Comparison of ENCODE assay signal across 24 mouse cellular contexts in genomic region chr2:164790451-164790850, GRCm38 (mm10). TPM values are rescaled to one million over a fixed set of nuclear protein-coding genes. Genes with fewer than 3 reads are reported as not detected.
DNase-seq lines count a peak whose midpoint lies in the region; ATAC-seq and TF ChIP-seq lines count a peak whose summit lies in the region.
"Had no signal": no experiment of that assay in that cellular context is flagged by ENCODE, and none has a peak within 500 bp of the region (broad histone marks: within the 10 kb centered on the region; RNA-seq: fewer than 3 reads in every experiment).

No protein-coding gene starts in this region.

- ATAC-seq in activated CD4-positive, CD25-positive, alpha-beta regulatory T cell, adult 4 months, result no peak
- ATAC-seq: forebrain, embryonic 14.5 days had no signal

- intact Hi-C loops in left cerebral cortex, adult 2 months (cut with DNase I), result no loop called here

- H3K4me1 ChIP-seq in brown adipose tissue, adult 24 weeks (ENCODE audit: control insufficient read depth, insufficient read depth, insufficient read length, low read length), result peaks cover 16% of the 10 kb centered on the region

- peak overlapping the region; percentile 8; the same call in 1 of the 2 replicates for H3K27ac ChIP-seq in brown adipose tissue, adult 24 weeks (replicated peaks; ENCODE audit: low read depth, low read length)
- H3K27ac ChIP-seq in left cerebral cortex, adult 2 months, result no peak overlapping the region
- H3K27ac ChIP-seq: embryonic facial prominence, embryonic 12.5 days; heart, embryonic 10.5 days; hindbrain, embryonic 10.5 days; limb, embryonic 12.5 days; lung, embryonic 15.5 days; midbrain, embryonic 10.5 days had no signal

- no peak overlapping the region for H3K4me3 ChIP-seq in brown adipose tissue, adult 24 weeks (ENCODE audit: insufficient read depth, low read depth, low read length)
- H3K4me3 ChIP-seq in left cerebral cortex, adult 2 months, result no peak overlapping the region
- H3K4me3 ChIP-seq: embryonic facial prominence, embryonic 12.5 days; erythroblast, embryonic 14.5 days; heart, embryonic 10.5 days; hindbrain, embryonic 10.5 days; limb, embryonic 12.5 days; lung, embryonic 15.5 days; midbrain, embryonic 10.5 days had no signal

- no peak for TF ChIP-seq CTCF in left cerebral cortex, adult 2 months (IDR thresholded peaks at IDR 0.05)

- peak; percentile 60 for DNase-seq in adrenal gland, adult 2 months
- no peak for DNase-seq in adrenal gland, adult 8-10 months
- DNase-seq in kidney, adult 9 months, result peak; percentile 48
- DNase-seq in kidney, adult 11 months, result no peak
- peak; percentile 49 for DNase-seq in lung, postnatal 14 days
- DNase-seq in left cerebral cortex, adult 2 months (ENCODE audit: extremely low spot score in 1 of 2, low spot score in 2 of 2), result no peak
- DNase-seq: adrenal gland, postnatal 25 days; cerebellum, adult 2 months; right cerebral cortex, postnatal 4 days; thymus, adult 2 months had no signal

RNA-seq across cellular contexts. Expression of gene Snx21, which starts 4.8 kb away (rescaled TPM):
- 10 to 100 TPM; 26.5 to 43.1 TPM for total RNA-seq in adrenal gland, adult 2 months (2021)
- 109 and 111 TPM in 2 replicates for polyA plus RNA-seq in adrenal gland, adult 2 months (2012; rRNA removed)
- total RNA-seq in adrenal gland, adult 8-10 months (2022), result 10 to 100 TPM; 34.5 to 58.3 (median 46.7) TPM
- polyA plus RNA-seq in brown adipose tissue, adult 24 weeks (2012; ENCODE audit: insufficient read depth, insufficient read length, missing spikeins), result 28.2 and 36.8 TPM in 2 replicates
- total RNA-seq in left cerebral cortex, adult 2 months (2021), result 10 to 100 TPM; 54.4 to 57.2 TPM
- 1 to 10 TPM; 5.0 to 5.1 TPM for polyA plus RNA-seq in activated CD4-positive, CD25-positive, alpha-beta regulatory T cell, adult 4 months (2017; shearing (Covaris generic))

RNA-seq across cellular contexts. Expression of gene Tnnc2, which starts 10.7 kb away (rescaled TPM):
- total RNA-seq in adrenal gland, adult 2 months (2021), result not detected
- polyA plus RNA-seq in adrenal gland, adult 2 months (2012; rRNA removed), result not detected in 2 replicates
- total RNA-seq in adrenal gland, adult 8-10 months (2022), result not detected
- 204 and 410 TPM in 2 replicates for polyA plus RNA-seq in brown adipose tissue, adult 24 weeks (2012; ENCODE audit: insufficient read depth, insufficient read length, missing spikeins)
- total RNA-seq in left cerebral cortex, adult 2 months (2021), result 1 to 10 TPM in 1 of 2 experiments, not detected in 1; 1.1 TPM
- not detected for polyA plus RNA-seq in activated CD4-positive, CD25-positive, alpha-beta regulatory T cell, adult 4 months (2017; shearing (Covaris generic))
- total RNA-seq: adrenal gland, postnatal 25 days; G1E; layer of hippocampus, postnatal 14 days; left cerebral cortex, postnatal 10 days; midbrain, postnatal 0 days had no signal
- polyA plus RNA-seq: erythroblast, embryonic 14.5 days; forebrain, embryonic 14.5 days; G1E; hindbrain, embryonic 10.5 days; midbrain, embryonic 10.5 days had no signal

RNA-seq across cellular contexts. Expression of gene Acot8, which starts 14.2 kb away (rescaled TPM):
- total RNA-seq in adrenal gland, adult 2 months (2021), result 10 to 100 TPM; 28.3 to 30.4 TPM
- polyA plus RNA-seq in adrenal gland, adult 2 months (2012; rRNA removed), result 59.2 and 64.4 TPM in 2 replicates
- 10 to 100 TPM; 32.9 to 46.5 (median 39.6) TPM for total RNA-seq in adrenal gland, adult 8-10 months (2022)
- polyA plus RNA-seq in brown adipose tissue, adult 24 weeks (2012; ENCODE audit: insufficient read depth, insufficient read length, missing spikeins), result 15.5 and 16.3 TPM in 2 replicates
- total RNA-seq in left cerebral cortex, adult 2 months (2021), result 10 to 100 TPM; 26.6 to 28.3 TPM
- polyA plus RNA-seq in activated CD4-positive, CD25-positive, alpha-beta regulatory T cell, adult 4 months (2017; shearing (Covaris generic)), result 10 to 100 TPM; 35.1 to 49.1 TPM

RNA-seq across cellular contexts. Expression of gene Zswim3, which starts 14.4 kb away (rescaled TPM):
- 1 to 10 TPM; 3.5 to 5.7 TPM for total RNA-seq in adrenal gland, adult 2 months (2021)
- 2.3 and 2.5 TPM in 2 replicates for polyA plus RNA-seq in adrenal gland, adult 2 months (2012; rRNA removed)
- total RNA-seq in adrenal gland, adult 8-10 months (2022), result 1 to 10 TPM; 4.0 to 6.7 (median 5.7) TPM
- polyA plus RNA-seq in brown adipose tissue, adult 24 weeks (2012; ENCODE audit: insufficient read depth, insufficient read length, missing spikeins), result 1.5 and 3.6 TPM in 2 replicates
- total RNA-seq in left cerebral cortex, adult 2 months (2021), result 1 to 10 TPM; 8.6 to 9.0 TPM
- 1 to 10 TPM; 3.8 to 5.4 TPM for polyA plus RNA-seq in activated CD4-positive, CD25-positive, alpha-beta regulatory T cell, adult 4 months (2017; shearing (Covaris generic))

RNA-seq across cellular contexts. Expression of gene Ube2c, which starts 20.8 kb away (rescaled TPM):
- total RNA-seq in adrenal gland, adult 2 months (2021), result 1 to 10 TPM; 2.5 to 5.2 TPM
- polyA plus RNA-seq in adrenal gland, adult 2 months (2012; rRNA removed), result 7.1 and 9.1 TPM in 2 replicates
- total RNA-seq in adrenal gland, adult 8-10 months (2022), result 1 to 10 TPM; 1.1 to 5.1 (median 2.0) TPM
- 1.4 and 3.8 TPM in 2 replicates for polyA plus RNA-seq in brown adipose tissue, adult 24 weeks (2012; ENCODE audit: insufficient read depth, insufficient read length, missing spikeins)
- total RNA-seq in left cerebral cortex, adult 2 months (2021), result under 1 TPM in 1 of 2 experiments, not detected in 1; 0.36 TPM
- 10 to 100 TPM; 46.3 to 68.1 TPM for polyA plus RNA-seq in activated CD4-positive, CD25-positive, alpha-beta regulatory T cell, adult 4 months (2017; shearing (Covaris generic))

Comparison
In these comparisons a context has a peak if more than half of its experiments do, and no peak if none do; other contexts are left out.
1. DNase-seq: peak in adrenal gland, adult 2 months (single experiment), kidney, adult 9 months (single experiment) and lung, postnatal 14 days (single experiment); none in adrenal gland, adult 8-10 months (single experiment), kidney, adult 11 months (single experiment) and left cerebral cortex, adult 2 months (0 of 2).